Comparison of ENCODE assay signal across 20 mouse cellular contexts in genomic region chr12:16584964-16585363, GRCm38 (mm10). TPM values are rescaled to one million over a fixed set of nuclear protein-coding genes. Genes with fewer than 3 reads are reported as not detected.
DNase-seq lines count a peak whose midpoint lies in the region; ATAC-seq and TF ChIP-seq lines count a peak whose summit lies in the region.
"Had no signal": no experiment of that assay in that cellular context is flagged by ENCODE, and none has a peak within 500 bp of the region (broad histone marks: within the 10 kb centered on the region; RNA-seq: fewer than 3 reads in every experiment).

No protein-coding gene starts in this region.

- no peak overlapping the region for H3K27ac ChIP-seq in liver, postnatal 0 days (ENCODE audit: low read depth)
- H3K27ac ChIP-seq in liver, embryonic 11.5 days (ENCODE audit: low read depth, low read length): no peak overlapping the region
- H3K27ac ChIP-seq: embryonic facial prominence, embryonic 12.5 days; forebrain, embryonic 12.5 days; hindbrain, embryonic 12.5 days had no signal

- peak overlapping the region; percentile 98 for H3K4me2 ChIP-seq in liver, postnatal 0 days (ENCODE audit: low read depth, low read length)
- no peak overlapping the region for H3K4me2 ChIP-seq in liver, embryonic 11.5 days
- H3K4me2 ChIP-seq: embryonic facial prominence, embryonic 12.5 days; forebrain, embryonic 12.5 days; heart, embryonic 11.5 days; hindbrain, embryonic 12.5 days had no signal

- TF ChIP-seq CTCF in liver, postnatal 0 days (IDR thresholded peaks at IDR 0.05; ENCODE audit: low read depth): no peak

- TF ChIP-seq EP300 in liver, postnatal 0 days (IDR thresholded peaks at IDR 0.05; ENCODE audit: low read depth): no peak

- peaks cover 50% of the 10 kb centered on the region for H3K4me1 ChIP-seq in liver, postnatal 0 days (ENCODE audit: insufficient read depth)
- H3K4me1 ChIP-seq in liver, embryonic 11.5 days (replicated peaks; ENCODE audit: control insufficient read depth, insufficient read depth, low read length): peaks cover 44% of the 10 kb centered on the region

- H3K36me3 ChIP-seq in liver, postnatal 0 days (replicated peaks; ENCODE audit: insufficient read depth, low read length): peaks cover 9% of the 10 kb centered on the region
- H3K36me3 ChIP-seq in liver, embryonic 11.5 days (ENCODE audit: control insufficient read depth, insufficient read depth, low read length): no peaks in the 10 kb centered on the region
- H3K36me3 ChIP-seq: forebrain, embryonic 12.5 days had no signal

- H3K4me3 ChIP-seq in liver, postnatal 0 days (ENCODE audit: low read depth, low read length): no peak overlapping the region
- H3K4me3 ChIP-seq in liver, embryonic 11.5 days (ENCODE audit: low read depth, low read length): no peak overlapping the region
- H3K4me3 ChIP-seq: embryonic facial prominence, embryonic 12.5 days; forebrain, embryonic 12.5 days; hindbrain, embryonic 12.5 days had no signal

- H3K9ac ChIP-seq in liver, postnatal 0 days (replicated peaks): peak overlapping the region; percentile 91
- no peak overlapping the region for H3K9ac ChIP-seq in liver, embryonic 11.5 days (ENCODE audit: low read depth, low read length)
- H3K9ac ChIP-seq: embryonic facial prominence, embryonic 12.5 days; forebrain, embryonic 12.5 days; hindbrain, embryonic 12.5 days had no signal

- no peaks in the 10 kb centered on the region for H3K27me3 ChIP-seq in liver, postnatal 0 days (ENCODE audit: insufficient read depth, low read length)
- H3K27me3 ChIP-seq in liver, embryonic 11.5 days (replicated peaks; ENCODE audit: control insufficient read depth, insufficient read depth, low read length): no peaks in the 10 kb centered on the region
- H3K27me3 ChIP-seq: embryonic facial prominence, embryonic 12.5 days; forebrain, embryonic 12.5 days; hindbrain, embryonic 12.5 days had no signal

- H3K9me3 ChIP-seq in liver, postnatal 0 days (ENCODE audit: low read length): no peaks in the 10 kb centered on the region
- no peaks in the 10 kb centered on the region for H3K9me3 ChIP-seq in liver, embryonic 11.5 days (ENCODE audit: control insufficient read depth, low read length)
- H3K9me3 ChIP-seq: embryonic facial prominence, embryonic 12.5 days; forebrain, embryonic 12.5 days; G1E; hindbrain, embryonic 12.5 days had no signal

- 66% methylated on average over 3 of the region's 3 CpGs for WGBS in liver, postnatal 0 days (ENCODE audit: insufficient replicate concordance)
- 70% methylated on average over 3 of the region's 3 CpGs for WGBS in liver, embryonic 11.5 days

- no peak for ATAC-seq in liver, postnatal 0 days
- no peak for ATAC-seq in liver, embryonic 11.5 days (replicated peaks; ENCODE audit: low FRiP score)
- ATAC-seq: forebrain, embryonic 16.5 days; hindbrain, embryonic 16.5 days had no signal

- peak; percentile 31 for DNase-seq in adrenal gland, postnatal 14 days
- DNase-seq in adrenal gland, adult 8-10 months: no peak
- DNase-seq in heart, adult 18-20 months: peak; percentile 49 to 59
- DNase-seq in heart, postnatal 4 days: no peak
- no peak for DNase-seq in liver, postnatal 0 days
- DNase-seq in liver, embryonic 11.5 days (ENCODE audit: low spot score): no peak
- DNase-seq in fat pad, adult 2 months (ENCODE audit: extremely low read depth, low read depth, low spot score): peak; percentile 42
- DNase-seq: adrenal gland, postnatal 25 days; B cell, adult 2 months; cerebellum, adult 2 months; cerebellum, postnatal 25 days; gastrocnemius, postnatal 14 days; heart, postnatal 36 days had no signal

RNA-seq across cellular contexts. Expression of gene Lpin1, which starts 25.8 kb away (rescaled TPM):
- 135 and 224 TPM in 2 replicates for total RNA-seq in adrenal gland, postnatal 14 days (2021)
- total RNA-seq in adrenal gland, adult 8-10 months (2022): 10 to 100 TPM; 38.8 to 80.7 (median 50.8) TPM
- total RNA-seq in heart, adult 18-20 months (2021): 100 to 1,000 TPM; 161 to 165 TPM
- 10 to 100 TPM; 24.5 to 25.4 TPM for total RNA-seq in heart, postnatal 4 days (2021)
- polyA plus RNA-seq in liver, postnatal 0 days (2015; fragmentation: Nextera tagmentation; extraction: Ambion mirVana): 4.6 and 14.3 TPM in 2 replicates
- 9.6 and 10.4 TPM in 2 replicates for polyA plus RNA-seq in liver, embryonic 11.5 days (2014; fragmentation: Nextera tagmentation; extraction: Ambion mirVana)

Comparison
In these comparisons a context has a peak if more than half of its experiments do, and no peak if none do; other contexts are left out.
1. DNase-seq: peak in adrenal gland, postnatal 14 days (single experiment), heart, adult 18-20 months (2 of 2) and fat pad, adult 2 months (single experiment); none in adrenal gland, adult 8-10 months (single experiment), heart, postnatal 4 days (single experiment), liver, postnatal 0 days (single experiment) and liver, embryonic 11.5 days (single experiment).